Mouse (Mus musculus) NIH3T3 (cell line): ENCODE measurements around the gene Bcl2l12.

Source experiments
- DNase-seq: peaks from one replicate; pipeline ENCODE4 v3.0.0-alpha.2; 2012; ENCODE audit warnings: low read depth

Bcl2l12 gene

DNA sequence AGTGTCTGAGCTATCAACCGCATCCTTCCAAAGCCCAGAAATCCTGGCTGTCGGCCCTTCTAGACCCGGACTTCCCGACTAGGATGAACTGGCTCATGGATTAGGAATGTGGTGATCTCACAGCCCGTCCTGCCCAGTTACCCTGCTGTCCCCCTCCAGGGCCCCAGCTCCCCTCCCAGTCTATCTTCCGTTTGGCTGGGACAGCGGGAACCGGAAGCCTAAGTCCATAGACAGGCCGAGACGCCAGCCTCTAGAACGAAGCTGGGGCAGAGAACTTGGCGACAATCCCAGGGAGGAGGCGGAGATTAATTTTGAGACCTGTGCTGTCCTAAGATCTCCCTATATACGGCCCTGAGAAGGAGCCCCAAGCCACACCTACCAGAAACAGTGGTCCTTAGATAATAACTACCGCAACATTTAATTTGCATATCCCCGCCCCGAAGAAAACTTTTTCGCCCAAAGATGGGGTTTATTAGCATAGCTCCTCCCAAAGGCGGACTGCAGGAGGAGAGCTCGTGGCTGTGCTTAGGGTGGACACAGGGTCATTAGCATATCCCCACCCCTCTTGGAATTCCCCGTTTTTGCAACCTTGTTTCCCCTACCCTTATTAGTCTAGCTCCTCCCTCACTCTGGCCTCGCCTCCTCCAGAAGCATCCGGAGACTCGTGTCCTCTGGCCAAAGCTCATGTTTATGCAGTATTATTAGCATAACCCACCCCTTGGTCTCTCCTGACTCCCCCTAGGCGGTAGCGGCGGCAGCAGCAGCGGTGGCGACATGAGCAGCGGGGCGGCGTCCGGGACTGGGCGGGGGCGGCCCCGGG, 18.9 kb upstream of the Bcl2l12 start, which contains the start of gene Rras:
Gene Rras (plus strand): TSS at position 720 of the 820 bp plus-strand sequence.
- peak; percentile 98 for DNase-seq

DNA sequence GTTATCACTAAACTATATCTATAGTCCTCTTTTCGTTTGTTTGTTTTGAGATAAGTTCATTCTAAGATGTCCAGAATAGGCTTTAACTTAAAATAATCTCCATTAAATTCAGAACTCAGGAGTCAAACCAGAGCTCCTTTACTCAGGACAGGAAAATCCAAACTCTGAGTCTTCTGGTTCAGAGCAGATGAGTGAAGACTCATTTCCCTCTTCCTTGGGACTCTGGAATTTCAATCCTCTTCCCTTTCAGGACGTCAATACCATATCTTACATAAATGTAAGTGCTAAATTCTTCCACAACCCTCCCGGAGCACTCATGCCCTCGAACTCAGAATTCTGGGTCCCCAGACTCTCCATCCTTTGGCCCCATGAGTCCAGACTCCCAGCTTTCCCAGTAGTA, 18.2 kb upstream of the Bcl2l12 start:
- DNase-seq, result no peak

DNA sequence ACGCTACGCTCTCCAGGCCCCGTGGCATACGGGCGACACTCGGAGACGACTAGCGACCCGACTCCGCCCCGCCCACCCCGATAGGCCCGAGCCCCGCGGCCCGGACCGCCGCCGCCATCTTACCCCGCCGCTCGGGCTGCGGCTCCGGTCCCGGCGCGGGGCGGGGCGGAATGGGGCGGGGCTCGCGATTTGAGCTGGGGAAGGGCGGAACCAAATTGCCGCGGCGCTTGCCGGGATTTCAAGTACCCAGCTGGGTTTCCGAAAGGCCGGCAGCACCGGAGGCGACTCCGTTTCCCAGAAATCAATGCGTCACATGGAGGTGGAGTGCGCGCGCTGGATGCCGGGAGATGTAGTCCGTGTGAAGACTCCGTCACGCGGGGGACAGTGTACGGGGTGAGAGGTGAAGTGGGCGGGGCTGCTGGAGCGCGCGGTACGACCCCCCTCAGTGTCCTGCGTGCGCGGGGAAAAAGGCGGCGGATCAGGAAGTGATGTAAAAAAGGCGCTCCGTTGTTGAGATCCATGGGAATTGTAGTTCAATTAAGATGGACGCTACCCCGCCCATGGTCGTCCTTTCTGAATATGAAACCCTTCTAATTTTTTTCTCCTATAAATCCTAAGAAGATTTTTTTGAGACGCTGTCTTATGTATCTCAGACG, 17.6 kb upstream of the Bcl2l12 start, which contains the start of gene Scaf1:
Gene Scaf1 (minus strand): TSS at position 407 of the 656 bp plus-strand sequence.
- DNase-seq, result peak; percentile 99

DNA sequence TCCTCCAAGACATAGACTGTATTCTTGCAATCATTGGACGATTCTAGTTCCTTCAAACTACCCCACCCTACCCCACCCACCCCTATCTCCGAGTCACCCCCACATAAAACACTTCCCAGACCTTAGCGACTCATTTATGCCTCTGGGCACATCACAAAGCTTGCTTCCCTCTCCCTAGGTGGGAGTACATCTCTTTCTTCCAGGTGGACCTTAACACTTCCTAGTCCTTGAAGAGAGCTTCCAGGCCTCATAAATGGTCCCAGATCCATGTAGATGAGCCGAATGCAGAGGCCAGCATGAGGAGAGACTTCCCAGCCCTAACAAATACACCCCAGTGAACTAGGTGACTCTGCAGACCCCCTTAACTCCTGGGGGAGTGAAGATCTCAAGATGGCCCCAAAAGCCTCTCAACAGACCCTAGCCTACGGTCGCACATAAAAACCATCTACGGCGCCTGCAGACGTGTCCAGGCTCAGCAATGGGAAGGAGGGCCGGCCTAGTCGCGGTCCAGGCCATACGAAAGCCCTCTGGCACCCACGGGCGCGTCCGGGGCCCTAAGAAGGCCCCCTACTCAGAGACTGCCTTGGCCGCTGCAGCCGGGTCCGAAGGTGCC, 16.9 kb upstream of the Bcl2l12 start:
- DNase-seq, result no peak

DNA sequence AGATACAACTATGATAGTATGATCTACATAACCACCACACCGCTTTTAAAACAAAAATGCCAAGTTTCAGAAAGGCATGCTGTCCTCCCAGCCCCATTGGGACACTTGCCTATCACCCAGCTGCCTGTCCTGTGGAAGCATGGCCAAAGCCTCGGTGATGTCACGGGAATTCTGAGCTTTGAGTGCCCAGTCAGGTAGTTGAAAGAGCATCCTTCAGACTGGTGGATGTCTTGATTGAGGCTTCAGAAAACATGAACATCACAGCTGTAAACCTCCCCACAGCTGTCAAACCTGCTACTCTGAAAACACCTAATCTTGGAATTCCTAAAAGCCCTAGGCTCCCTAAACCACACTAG, 15.6 kb upstream of the Bcl2l12 start:
- no peak for DNase-seq

DNA sequence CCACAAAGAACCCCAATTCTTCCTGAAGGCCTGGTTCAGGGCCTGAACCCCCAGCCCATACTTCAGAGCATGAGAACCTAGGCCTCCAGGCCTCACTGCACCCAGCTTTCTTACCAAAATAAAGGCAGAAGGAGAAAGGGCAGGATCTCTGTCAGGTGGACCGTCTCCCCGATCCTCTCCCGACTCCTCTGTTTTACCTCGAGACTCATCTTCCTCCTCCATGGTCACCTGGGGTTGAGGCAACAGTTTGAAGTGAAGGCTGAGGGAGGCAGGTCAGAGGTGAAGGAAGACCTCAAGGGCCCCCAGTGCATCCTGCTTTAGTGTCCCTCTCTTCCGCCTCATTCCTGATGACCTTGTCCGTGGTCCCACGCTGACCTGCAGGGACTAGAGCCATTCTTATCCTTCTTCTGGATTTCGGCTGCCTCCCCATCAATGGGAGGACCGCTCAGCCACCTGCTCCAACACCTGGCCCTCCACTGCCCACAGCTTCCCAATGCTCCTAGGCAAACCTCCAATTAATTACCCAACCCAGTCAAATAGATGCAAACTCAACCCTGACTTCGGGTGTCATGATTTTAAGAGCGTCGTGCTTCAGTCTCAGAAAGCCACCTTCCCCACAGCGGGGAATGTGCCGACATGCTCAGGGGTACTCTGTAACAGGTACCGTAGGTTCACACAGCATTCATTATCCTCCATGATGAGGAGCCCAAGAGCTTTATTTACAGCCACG, 15.0 kb upstream of the Bcl2l12 start:
- no peak for DNase-seq

DNA sequence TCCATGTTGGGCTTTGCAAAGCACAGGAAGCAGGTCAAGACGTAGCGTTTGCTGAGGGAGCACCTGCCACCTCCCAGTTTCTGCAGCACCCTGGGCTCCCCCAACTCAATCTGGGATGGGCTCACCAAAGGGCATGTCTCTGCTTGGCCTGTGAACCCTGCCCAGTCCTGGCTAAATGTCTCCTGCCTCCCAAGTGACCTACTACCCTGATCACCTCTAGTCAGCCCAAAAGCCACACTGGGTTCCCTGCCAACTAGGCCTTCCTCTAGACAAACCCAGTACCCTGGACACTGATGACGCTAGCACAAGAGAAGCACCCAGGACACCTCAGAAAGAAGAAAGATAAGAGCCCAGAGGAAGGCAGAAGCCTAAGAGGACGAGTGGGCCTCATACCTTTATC, 14.3 kb upstream of the Bcl2l12 start:
- DNase-seq, result no peak

DNA sequence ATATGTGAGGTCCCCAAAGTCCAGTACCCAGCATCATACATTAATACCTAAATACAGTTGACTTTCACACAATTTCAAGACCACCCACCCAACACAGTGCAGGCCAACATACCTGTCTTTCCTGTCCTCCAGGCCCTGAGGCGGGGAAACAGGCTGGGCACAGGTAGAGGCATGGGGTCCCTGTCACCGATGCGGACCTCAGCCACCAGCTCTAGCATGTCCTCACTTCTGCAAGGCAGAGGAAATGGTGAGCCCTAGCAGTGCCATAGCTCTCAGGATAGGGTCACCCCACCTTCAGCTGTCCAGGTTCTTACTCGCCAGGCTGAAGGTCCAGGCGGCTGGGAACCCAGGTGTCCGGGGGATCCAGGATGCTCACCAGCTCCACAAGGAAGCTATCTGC, 13.5 kb upstream of the Bcl2l12 start:
- DNase-seq, result no peak

DNA sequence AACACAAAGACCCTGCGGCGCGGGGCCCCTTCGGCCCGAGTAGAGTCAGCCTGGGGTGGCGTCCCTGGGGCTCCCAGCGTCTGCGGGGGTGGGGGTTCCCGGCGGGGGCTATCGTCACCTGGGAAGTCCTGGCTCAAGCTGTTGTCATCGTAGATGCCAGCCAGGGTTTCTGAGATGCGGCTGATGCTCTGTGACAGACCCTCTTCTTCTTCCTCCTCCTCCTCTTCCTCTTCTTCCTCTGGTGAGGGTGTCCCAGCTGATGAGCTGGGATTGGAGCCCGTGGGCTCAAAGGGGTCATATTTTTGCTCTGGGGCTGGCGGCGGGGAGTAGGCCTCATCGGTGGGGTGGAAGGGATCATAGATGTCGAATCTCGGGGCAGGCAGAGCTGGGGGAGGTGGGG, 9.9 kb upstream of the Bcl2l12 start:
- no peak for DNase-seq

DNA sequence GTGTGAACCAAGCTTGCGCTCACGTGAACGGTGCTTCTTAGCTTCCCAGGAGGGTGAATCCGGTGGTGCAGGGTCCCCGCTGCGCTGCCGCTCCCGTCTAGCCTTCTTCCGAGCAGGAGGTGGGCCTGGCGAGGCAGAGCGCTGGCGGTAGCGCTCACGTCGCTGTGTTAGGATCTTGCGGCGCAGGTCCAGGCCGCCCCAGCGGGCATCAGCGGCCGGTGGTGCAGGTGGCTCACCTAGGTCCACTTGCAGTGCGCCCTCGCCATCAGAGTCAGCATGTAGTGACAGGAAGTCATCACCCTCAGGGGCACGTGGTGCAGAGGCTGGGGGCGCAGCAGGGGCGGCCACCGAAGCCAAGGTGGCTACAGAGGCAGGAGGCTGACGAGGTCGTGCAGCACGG, 9.3 kb upstream of the Bcl2l12 start:
- DNase-seq, result no peak

DNA sequence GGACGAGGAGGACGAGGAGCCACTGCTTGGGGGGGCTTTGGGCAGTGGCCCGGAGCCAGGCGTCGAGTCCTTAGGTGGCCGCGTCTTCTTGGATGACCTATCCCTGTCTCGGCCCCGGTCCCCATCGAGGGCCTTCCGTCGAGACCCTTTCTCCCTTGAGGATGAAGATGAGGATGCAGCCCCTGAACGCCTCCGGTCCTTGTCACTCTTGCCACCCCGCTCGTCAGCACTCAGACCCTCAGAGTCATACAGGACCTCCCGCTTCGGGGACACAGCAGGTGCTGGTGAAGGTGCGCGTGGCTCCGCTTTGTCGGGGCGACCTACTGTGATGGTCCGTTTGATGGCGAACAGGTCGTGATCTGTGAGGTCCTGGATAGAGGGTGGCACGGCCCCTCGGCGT, 8.6 kb upstream of the Bcl2l12 start:
- DNase-seq, result no peak

DNA sequence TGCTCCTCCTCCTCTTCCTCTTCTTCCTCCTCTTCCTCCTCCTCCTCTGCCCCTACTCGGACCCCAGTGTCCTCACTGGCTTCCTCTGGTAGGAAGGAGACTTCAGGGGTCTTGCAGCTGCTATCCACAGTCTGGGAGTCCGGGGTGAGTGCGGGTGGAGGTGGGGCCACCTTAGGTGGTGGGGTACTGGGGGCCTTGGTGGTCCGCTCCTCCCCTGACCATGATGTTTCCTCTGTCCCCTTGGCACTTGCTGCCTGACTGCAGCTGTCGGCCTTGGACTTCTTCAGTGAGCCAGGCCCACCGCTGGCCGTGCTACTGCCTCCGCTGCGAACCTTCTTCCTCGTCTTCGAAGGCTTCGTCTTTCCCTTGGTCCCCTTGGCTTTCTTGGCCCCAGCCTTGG, 8.0 kb upstream of the Bcl2l12 start:
- no peak for DNase-seq

DNA sequence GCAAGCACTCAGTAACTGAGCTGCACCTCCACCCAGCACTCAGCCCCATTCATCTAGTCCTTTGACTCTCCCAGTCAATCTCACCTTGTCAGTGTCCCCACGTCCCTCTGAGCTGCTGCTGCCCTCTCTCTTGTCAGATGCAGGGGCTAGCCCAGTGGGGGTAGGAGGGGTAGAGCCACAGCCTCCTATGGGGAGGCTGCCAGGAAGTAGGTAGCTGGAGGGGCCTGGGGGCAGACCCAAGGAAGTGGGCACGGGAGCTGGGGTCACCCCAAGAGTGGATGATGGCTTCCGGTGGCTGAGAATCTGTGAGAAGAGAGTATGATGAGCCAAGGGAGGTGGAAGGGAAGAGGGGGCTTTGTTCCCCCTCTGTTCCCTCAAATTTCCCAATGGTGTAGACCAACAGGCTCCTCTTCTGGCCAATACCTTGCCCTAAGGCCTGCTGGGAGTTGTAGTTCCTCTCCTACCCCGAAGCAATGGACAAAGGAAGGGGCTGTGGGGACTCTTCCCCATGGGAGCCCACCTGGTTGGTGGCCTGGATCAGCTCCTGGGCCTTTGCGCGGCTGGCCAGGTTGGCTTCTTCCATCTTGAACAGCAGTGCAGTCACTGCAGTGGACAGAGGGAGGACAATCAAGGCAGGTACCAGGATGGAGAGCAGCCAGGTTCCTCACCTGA, 6.9 kb upstream of the Bcl2l12 start:
- no peak for DNase-seq

DNA sequence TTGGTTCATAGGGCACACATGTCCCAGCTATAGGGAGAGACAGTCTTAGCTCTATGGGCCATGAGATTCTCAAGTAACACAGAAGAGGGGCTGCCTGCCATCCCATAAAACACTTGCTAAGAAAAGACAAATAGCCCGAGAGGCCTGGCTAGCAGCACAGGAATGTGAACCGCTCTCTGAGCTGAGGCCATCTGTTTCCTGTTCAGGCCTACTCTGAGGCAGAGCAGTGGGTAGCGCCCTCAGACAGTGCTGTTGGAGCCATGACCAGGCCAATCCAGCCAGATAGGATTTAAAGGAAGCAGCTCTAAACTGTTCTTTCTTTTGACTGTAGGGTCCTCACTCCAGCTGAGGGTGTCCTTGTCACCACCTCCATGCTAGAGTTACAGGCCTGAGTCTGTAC, 6.0 kb upstream of the Bcl2l12 start:
- no peak for DNase-seq

DNA sequence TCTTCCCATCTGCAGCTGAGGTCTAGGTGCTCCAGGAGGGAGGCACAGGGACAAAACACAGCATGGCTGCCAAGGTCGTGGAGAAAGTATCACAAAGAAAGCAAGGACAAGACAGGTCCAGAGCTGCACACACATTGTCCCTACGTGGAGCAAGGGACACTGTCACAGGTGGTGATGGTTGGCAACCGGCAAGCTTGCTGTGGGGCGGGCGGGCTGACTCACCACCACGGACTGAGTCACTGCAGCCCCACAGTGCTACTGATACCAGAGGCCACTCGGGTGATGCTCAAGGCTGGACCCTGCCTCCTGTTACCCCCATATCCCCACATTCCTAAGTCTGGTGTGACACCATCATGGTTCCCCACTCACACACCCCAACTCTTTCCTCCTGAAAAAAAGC, 3.9 kb upstream of the Bcl2l12 start:
- DNase-seq, result no peak

DNA sequence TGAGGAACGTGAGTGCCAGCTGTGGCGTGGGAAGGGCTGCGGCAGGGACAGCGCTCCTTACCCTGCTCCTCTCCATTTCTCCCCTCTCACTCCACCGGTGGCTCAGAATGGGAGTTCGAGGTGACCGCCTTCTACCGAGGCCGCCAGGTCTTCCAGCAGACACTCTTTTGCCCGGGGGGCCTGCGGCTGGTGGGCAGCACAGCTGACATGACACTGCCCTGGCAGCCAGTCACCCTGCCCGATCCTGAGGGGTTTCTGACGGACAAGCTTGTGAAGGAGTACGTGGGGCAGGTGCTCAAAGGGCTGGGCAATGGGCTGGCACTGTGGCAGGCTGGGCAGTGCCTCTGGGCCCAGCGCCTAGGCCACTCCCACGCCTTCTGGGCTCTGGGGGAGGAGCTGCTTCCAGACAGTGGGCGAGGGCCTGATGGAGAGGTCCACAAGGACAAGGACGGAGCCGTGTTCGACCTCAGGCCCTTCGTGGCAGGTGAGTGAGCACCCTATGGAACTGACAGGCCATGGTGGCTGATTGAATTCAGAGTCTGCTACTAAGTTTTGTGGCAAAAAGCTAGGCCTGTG, 2.1 kb upstream of the Bcl2l12 start:
- DNase-seq, result peak; percentile 16

DNA sequence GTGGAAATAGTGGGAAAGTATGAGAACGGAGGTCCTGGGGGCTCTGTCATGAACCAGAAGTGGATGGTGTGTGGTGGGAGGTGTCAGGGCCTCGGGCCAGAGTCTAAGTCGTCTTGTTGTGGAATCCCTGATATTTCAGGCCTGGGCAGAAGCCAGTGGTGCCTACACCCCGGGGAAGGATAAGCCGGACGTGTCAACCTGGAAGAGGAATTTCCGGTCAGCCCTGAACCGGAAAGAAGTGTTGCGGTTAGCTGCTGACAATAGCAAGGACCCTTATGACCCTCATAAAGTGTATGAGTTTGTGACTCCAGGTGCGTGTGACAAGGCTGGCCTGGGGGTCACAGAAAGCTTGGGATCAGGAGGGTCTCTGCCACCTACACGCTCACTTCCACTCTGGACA, 1.2 kb upstream of the Bcl2l12 start:
- DNase-seq, result no peak

DNA sequence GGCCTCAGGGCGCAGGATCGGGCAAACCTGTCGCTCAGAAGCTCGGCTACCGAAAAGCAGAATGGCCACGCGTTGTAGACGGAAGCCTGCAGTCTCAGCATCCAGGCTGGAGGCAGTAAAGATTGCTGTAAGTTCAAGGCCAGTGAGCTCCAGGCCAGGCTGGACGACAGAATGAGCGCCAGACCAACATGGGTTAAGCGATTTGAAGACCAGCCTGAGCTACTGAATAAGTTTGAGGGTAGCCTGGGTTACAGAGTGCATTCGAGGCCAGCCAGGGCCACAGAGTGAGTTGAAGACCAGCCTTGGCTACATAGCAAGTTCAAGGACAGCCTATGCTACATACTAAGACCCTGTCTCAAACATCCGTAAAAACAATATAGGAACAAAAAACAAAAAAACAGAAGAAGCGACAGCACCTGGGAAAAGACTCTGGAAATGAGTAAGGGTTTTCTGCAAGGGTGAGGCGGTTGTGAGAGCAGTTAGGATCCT, 528 bp downstream of the Bcl2l12 start:
- no peak for DNase-seq

DNA sequence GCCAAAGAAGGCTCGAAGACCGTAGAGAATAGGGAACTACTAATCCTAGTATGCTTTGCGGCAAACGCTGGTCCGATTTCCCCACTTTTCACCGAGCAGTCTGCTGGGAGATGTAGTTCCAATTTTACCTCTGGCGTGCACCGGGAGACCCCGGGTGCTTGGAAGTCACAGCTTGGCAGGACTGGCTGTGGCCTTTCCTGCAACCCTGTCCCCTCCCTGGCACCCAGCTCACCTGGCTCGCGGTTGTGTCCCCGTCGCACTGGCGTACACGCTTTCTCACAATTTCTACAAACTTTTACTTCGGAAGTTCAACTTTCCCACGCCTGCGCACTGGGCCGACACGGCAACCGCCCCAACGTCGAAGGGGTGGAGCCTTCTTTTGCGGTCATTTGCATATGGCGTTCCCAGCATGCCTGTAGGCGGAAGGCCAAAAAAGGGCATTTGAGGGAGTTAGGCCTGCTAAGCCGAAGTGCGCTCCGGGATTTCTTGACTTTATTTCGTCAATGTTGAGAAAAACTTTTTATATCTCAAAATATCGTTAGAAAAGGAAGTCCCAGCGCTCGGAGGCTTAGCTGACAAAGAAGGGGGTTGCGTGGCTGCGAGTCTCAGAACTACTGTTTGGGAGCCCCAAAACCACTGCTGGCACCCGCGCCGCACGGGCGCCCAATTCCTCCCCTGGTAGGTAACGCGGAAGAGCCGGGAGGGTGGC, 1.1 kb downstream of the Bcl2l12 start, which contains the start of gene Irf3:
Gene Irf3 (plus strand): TSS at position 418 of the 709 bp plus-strand sequence.
- peak; percentile 99 for DNase-seq

DNA sequence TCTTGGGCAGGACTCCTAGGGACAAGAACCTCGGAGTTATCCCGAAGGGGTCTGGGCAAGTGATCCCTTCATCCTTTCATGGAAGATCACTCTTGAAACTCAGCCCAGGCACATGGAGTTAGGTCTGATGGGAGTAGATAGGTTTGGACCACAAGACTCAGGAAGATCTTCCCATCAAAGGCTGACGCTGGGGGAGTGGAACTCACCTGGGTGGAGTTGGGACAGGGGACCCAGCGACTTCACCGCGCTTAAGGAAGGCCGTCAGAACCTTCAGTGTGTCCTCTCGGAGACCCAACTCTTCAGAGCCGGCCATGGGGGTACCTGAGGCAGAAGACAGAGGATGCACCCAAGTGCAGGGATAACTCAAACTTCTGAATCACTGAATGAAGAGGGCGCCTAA, 1.8 kb downstream of the Bcl2l12 start:
- no peak for DNase-seq
